Mouse (Mus musculus) stomach, postnatal 0 days (tissue): Measurements from ENCODE around the gene Hrk.

ENCODE experiments used
- CTCF ChIP-seq: IDR thresholded peaks from 2 replicates; pipeline ENCODE4 v1.5.1; 2016; ENCODE audit warnings: antibody characterized with exemption, low read depth, mild to moderate bottlenecking, moderate library complexity
- EP300 ChIP-seq: optimal IDR thresholded peaks from 2 replicates; pipeline ENCODE3; 2016; ENCODE audit warnings: antibody characterized with exemption

DNA sequence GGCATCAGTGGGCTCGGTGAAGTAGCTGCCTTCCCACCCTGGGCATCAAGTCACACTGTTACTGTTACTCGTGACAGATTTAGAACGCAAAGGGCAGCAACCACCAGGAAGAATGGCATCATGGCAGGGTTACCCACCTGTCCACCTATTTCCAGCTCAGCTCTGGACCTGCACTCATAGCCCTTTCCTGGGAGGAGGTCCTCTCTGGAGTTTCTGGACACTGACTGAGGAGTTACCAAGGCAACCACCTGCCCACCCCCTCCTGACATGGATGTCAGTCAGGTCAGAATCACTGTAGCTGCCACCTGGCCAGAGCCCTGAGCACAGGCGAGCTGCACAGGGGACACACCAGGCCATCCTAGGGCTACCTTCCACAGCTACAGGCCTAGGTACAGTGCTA, 37.8 kb upstream of the Hrk start:
- TF ChIP-seq CTCF, result no peak
- no peak for TF ChIP-seq EP300
